Mouse (Mus musculus) forebrain, embryonic 13.5 days (tissue): ENCODE results near the gene Optn. TPM values are rescaled to one million over a fixed set of nuclear protein-coding genes. Genes with fewer than 3 reads are reported as not detected.

ENCODE experiments used
- ATAC-seq: fragments of 200-750 bp; cut with Nextera tagmentation; 2 replicates; pipeline ENCODE4 v1.8.0; 2017
- H3K27ac ChIP-seq: fragments of 300-500 bp; sonication (generic); 2 replicates; pipeline ENCODE4 v1.5.1; 2015; ENCODE audit warnings: inconsistent platforms, mild to moderate bottlenecking, moderate library complexity
- H3K27me3 ChIP-seq: fragments of 300-500 bp; sonication (generic); 2 replicates; pipeline ENCODE4 v1.6.1; 2015; ENCODE audit warnings: mild to moderate bottlenecking, inconsistent platforms
- H3K36me3 ChIP-seq: fragments of 300-500 bp; sonication (generic); 2 replicates; pipeline ENCODE4 v1.6.1; 2015; ENCODE audit warnings: mild to moderate bottlenecking, inconsistent platforms; ENCODE audit not compliant: poor library complexity, severe bottlenecking
- H3K4me1 ChIP-seq: fragments of 300-500 bp; sonication (generic); 2 replicates; pipeline ENCODE4 v1.6.1; 2015; ENCODE audit warnings: inconsistent platforms
- H3K4me2 ChIP-seq: fragments of 300-500 bp; sonication (generic); 2 replicates; pipeline ENCODE4 v1.6.1; 2015; ENCODE audit warnings: inconsistent platforms, mild to moderate bottlenecking, moderate library complexity
- H3K4me3 ChIP-seq: fragments of 300-500 bp; sonication (generic); 2 replicates; pipeline ENCODE4 v1.5.1; 2015; ENCODE audit warnings: mild to moderate bottlenecking, inconsistent platforms
- H3K9ac ChIP-seq: fragments of 300-500 bp; sonication (generic); 2 replicates; pipeline ENCODE4 v1.6.1; 2015; ENCODE audit warnings: mild to moderate bottlenecking, inconsistent platforms
- H3K9me3 ChIP-seq: fragments of 300-500 bp; sonication (generic); replicated peaks from 2 replicates; pipeline ENCODE4 v1.6.1; 2016; ENCODE audit warnings: inconsistent platforms
- WGBS: fragments of 180-500 bp; shearing (Covaris S2); methylation state at CpG from one replicate; pipeline ENCODE4 v1.1.7; 2015; 5-methylcytosine and 5-hydroxymethylcytosine counted together
- polyA plus RNA-seq: library from polyadenylated mRNA; unstranded; fragments of >200 nt; fragmentation: Nextera tagmentation; extraction: Ambion mirVana; gene quantifications from 2 replicates; pipeline ENCODE4 v1.2.1, GENCODE M21; 2015

Gene Optn
- polyA plus RNA-seq, 1 experiment from 2014 or later, result 2.8 TPM

GRCm38 (mm10) chr2:5037390-5037789 is 26.5 kb downstream of the Optn start:
- WGBS, result 24% methylated on average over 3 of the region's 3 CpGs
- ATAC-seq, result no peak
- Histone ChIP-seq H3K27me3 (no peaks in the 10 kb centered on the region), H3K9ac (no peak overlapping the region), H3K4me2 (no peak overlapping the region), H3K4me1 (peaks cover 24% of the 10 kb centered on the region), H3K27ac (no peak overlapping the region), H3K9me3 (no peaks in the 10 kb centered on the region), H3K36me3 (no peaks in the 10 kb centered on the region), H3K4me3 (no peak overlapping the region)

GRCm38 (mm10) chr2:5036411-5037076 is 27.3 kb downstream of the Optn start:
- WGBS, result 56% methylated on average over 10 of the region's 10 CpGs
- no peak for ATAC-seq

DNA sequence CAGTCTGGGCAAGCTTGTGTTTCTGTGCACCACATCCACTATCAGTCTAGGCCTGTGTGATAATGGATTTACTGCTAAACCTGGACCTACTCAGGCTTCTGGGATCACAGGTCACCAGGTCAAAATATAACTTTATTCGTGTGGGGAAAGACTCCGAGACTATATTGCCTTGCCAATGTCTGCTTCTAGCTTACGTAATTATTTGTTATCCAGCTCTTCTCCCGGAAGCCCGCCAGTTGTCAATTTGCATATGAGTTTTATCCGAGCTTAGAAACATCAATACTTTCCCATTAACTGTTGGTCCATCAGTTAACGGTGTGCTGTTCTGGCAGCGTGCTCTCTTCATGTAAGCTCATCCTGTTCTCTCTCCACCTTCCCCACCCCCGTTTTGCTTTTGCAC is 28.6 kb downstream of the Optn start:
- no peak for ATAC-seq

More at GRCm38 (mm10) chr2:5036411-5037076, 27.3 kb downstream of the Optn start:
- H3K9me3 ChIP-seq, result no peaks in the 10 kb centered on the region
- H3K36me3 ChIP-seq, result no peaks in the 10 kb centered on the region
- H3K27me3 ChIP-seq, result no peaks in the 10 kb centered on the region
- no peak overlapping the region for H3K4me2 ChIP-seq
- H3K27ac ChIP-seq, result no peak overlapping the region
- peaks cover 24% of the 10 kb centered on the region for H3K4me1 ChIP-seq
- no peak overlapping the region for H3K9ac ChIP-seq
- H3K4me3 ChIP-seq, result no peak overlapping the region

DNA sequence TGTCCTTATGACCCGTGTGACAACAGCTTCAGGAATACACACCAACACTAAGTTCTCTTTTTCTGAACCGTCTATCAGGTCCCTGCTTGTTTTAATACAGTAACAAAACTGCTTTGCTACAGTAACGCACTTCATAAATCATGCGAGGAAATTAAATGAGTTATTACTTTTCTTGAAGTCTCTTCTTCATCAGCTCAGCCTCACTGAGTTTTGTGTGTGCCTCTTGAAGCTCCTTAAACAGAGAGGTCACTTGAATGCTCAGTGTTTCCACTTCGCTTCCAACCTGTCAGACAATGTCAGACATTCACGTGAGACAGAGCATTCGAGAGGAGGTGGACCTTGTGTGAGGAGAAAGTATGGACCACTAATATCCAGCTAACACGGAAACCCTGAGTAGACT is 29.1 kb downstream of the Optn start:
- Histone ChIP-seq H3K9ac (no peak overlapping the region), H3K4me3 (no peak overlapping the region), H3K9me3 (no peaks in the 10 kb centered on the region), H3K36me3 (no peaks in the 10 kb centered on the region), H3K27me3 (no peaks in the 10 kb centered on the region), H3K4me2 (no peak overlapping the region), H3K4me1 (peaks cover 24% of the 10 kb centered on the region), H3K27ac (no peak overlapping the region)
- WGBS, result 85% methylated on average over 8 of the region's 8 CpGs
- no peak for ATAC-seq

More for the DNA sequence above, 28.6 kb downstream of the Optn start:
- no peaks in the 10 kb centered on the region for H3K36me3 ChIP-seq
- H3K9me3 ChIP-seq, result no peaks in the 10 kb centered on the region
- peaks cover 24% of the 10 kb centered on the region for H3K4me1 ChIP-seq
- H3K27me3 ChIP-seq, result no peaks in the 10 kb centered on the region
- H3K4me2 ChIP-seq, result no peak overlapping the region
- no peak overlapping the region for H3K4me3 ChIP-seq
- 83% methylated on average over 9 of the region's 9 CpGs for WGBS
- H3K27ac ChIP-seq, result no peak overlapping the region
- no peak overlapping the region for H3K9ac ChIP-seq

- no peak overlapping the region for H3K4me2 ChIP-seq
These were observed 30.1 kb downstream of the Optn start for GRCm38 (mm10) chr2:5033546-5034420.

GRCm38 (mm10) chr2:5032665-5033064 is 31.2 kb downstream of the Optn start:
- H3K4me3 ChIP-seq, result no peak overlapping the region
- WGBS, result 84% methylated on average over 5 of the region's 5 CpGs
- peaks cover 16% of the 10 kb centered on the region for H3K4me1 ChIP-seq
- no peak overlapping the region for H3K27ac ChIP-seq
- no peaks in the 10 kb centered on the region for H3K9me3 ChIP-seq
- no peak overlapping the region for H3K9ac ChIP-seq
- H3K4me2 ChIP-seq, result no peak overlapping the region
- H3K27me3 ChIP-seq, result no peaks in the 10 kb centered on the region
- no peak for ATAC-seq
- H3K36me3 ChIP-seq, result no peaks in the 10 kb centered on the region

More at GRCm38 (mm10) chr2:5033546-5034420, 30.1 kb downstream of the Optn start:
- Histone ChIP-seq H3K4me1 (peaks cover 24% of the 10 kb centered on the region), H3K4me3 (no peak overlapping the region), H3K9me3 (no peaks in the 10 kb centered on the region), H3K9ac (no peak overlapping the region), H3K27ac (no peak overlapping the region), H3K36me3 (no peaks in the 10 kb centered on the region), H3K27me3 (no peaks in the 10 kb centered on the region)
- ATAC-seq, result no peak
- 69% methylated on average over 15 of the region's 15 CpGs for WGBS

DNA sequence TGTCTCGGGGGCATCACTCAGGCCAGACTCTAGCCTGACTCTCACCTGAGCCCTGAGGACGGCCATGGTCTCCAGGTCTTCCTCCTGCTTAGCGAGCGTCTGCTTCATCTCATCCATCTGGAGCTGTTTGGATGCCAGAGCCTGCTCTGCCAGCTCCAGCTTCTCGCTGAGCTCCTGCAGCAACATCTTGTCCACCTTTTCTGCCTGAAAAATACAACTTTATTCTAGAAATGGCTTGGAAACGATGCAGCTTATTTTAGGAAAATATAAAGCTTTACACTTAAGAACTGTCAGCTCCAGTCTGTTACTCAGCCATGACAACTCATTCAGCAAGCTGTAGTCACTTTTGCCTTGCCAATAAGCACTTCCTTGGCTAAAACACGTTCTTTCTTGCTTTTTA is 32.6 kb downstream of the Optn start:
- Histone ChIP-seq H3K9ac (no peak overlapping the region), H3K9me3 (no peaks in the 10 kb centered on the region), H3K4me2 (no peak overlapping the region), H3K27ac (no peak overlapping the region), H3K27me3 (no peaks in the 10 kb centered on the region), H3K4me3 (no peak overlapping the region), H3K36me3 (no peaks in the 10 kb centered on the region), H3K4me1 (peaks cover 7% of the 10 kb centered on the region; the same call in 1 of the 2 replicates)
- ATAC-seq, result no peak
- 82% methylated on average over 7 of the region's 7 CpGs for WGBS

DNA sequence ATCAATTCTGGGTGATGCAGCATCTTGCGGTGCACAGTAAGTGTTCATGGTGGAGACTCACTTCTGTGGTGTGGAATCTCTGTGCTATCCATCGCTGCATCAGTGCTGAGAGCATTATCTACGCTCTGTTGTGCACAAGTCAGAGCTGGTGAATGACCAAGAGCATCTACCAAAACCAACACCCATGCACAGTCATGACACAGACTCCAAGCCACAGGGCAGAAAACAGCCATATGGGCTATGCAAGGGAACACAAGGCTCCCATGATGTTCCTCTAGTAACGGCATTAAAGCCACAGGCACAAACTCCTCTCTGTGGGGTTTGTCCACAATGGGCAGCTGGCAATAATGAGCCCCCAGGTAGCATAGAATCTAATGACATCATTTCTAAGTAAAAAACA is 34.0 kb downstream of the Optn start:
- 0 out of 2 replicates have a peak, but pooled peaks cover 3% of the 10 kb centered on the region for H3K4me1 ChIP-seq
- H3K4me2 ChIP-seq, result no peak overlapping the region
- no peaks in the 10 kb centered on the region for H3K36me3 ChIP-seq
- H3K27me3 ChIP-seq, result no peaks in the 10 kb centered on the region
- no peaks in the 10 kb centered on the region for H3K9me3 ChIP-seq
- H3K4me3 ChIP-seq, result no peak overlapping the region
- H3K9ac ChIP-seq, result no peak overlapping the region
- ATAC-seq, result no peak
- 85% methylated on average over 4 of the region's 4 CpGs for WGBS
- no peak overlapping the region for H3K27ac ChIP-seq

DNA sequence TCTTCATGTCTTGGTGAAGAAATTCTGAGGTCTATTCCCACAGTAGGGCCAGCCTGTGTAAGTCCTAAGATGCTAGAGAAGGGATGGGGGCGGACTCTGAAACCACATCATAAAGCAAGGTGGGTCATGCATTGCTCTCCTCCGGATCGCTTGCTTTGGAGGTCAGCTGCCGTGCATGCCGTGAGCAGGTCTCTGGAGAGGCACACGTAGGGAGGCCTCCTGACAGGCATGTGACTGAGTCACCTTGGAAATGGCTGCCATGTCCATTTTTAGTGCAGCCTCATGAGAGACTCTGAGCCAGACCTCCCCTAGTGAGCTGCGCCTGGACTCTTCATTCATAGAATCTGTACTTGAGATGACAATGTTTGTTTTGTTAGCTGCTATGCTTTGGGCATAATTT is 35.8 kb downstream of the Optn start:
- Histone ChIP-seq H3K27ac (no peak overlapping the region), H3K9me3 (no peaks in the 10 kb centered on the region), H3K27me3 (no peaks in the 10 kb centered on the region), H3K4me2 (no peak overlapping the region), H3K4me1 (0 out of 2 replicates have a peak, but pooled peaks cover 3% of the 10 kb centered on the region), H3K9ac (no peak overlapping the region), H3K4me3 (no peak overlapping the region), H3K36me3 (no peaks in the 10 kb centered on the region)
- no peak for ATAC-seq
- 86% methylated on average over 7 of the region's 7 CpGs for WGBS

DNA sequence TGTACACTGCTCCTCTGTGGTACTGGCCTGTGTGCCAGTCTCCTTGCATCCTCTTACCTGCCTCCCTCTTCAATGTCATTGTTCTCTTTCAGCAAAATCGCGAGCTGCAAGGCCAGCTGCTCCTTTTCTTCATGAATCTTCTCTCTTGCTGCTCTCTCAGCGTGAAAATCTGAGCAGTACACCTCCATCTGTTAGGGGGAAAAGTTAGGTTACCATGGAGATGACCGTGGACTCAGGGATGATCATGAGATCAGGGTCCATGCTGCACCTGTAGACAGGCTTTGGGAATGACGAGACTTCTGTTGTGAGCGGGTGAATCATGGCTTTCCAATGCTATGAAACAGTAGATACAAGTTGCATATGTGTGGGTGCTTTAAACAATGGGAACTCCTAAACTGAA is 36.8 kb downstream of the Optn start:
- Histone ChIP-seq H3K4me2 (no peak overlapping the region), H3K36me3 (no peaks in the 10 kb centered on the region), H3K4me1 (0 out of 2 replicates have a peak, but pooled peaks cover 3% of the 10 kb centered on the region), H3K27me3 (no peaks in the 10 kb centered on the region), H3K4me3 (no peak overlapping the region), H3K9ac (no peak overlapping the region), H3K27ac (no peak overlapping the region; the same call in 1 of the 2 replicates), H3K9me3 (no peaks in the 10 kb centered on the region)
- ATAC-seq, result no peak
- 59% methylated on average over 6 of the region's 6 CpGs for WGBS

DNA sequence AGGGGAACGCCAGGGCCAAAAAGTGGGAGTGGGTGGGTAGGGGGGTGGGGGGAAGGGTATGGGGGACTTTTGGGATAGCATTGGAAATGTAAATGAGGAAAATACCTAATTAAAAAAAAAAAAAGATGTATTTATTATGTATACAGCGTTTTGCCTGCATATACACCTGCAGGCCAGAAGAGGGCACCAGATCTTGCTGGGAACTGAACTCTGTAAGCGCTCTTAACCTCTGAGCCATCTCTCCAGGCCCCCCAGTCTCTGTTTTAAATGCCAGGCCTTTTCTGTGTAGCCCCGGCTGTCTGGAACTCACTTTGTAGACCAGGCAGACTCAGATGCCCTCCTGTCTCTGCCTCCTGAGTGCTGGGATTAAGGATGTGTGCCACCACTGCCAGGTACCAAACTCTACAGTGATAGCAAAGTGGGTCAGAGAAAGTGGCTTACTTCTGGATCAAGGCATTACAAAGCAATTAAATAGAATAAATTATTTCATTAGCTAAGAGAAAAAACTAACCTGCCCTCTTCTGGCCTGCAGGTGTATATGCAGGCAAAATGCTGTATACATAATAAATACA is 38.6 kb downstream of the Optn start:
- WGBS, result 39% methylated on average over 3 of the region's 4 CpGs
- H3K4me3 ChIP-seq, result no peak overlapping the region
- no peak overlapping the region for H3K4me2 ChIP-seq
- H3K4me1 ChIP-seq, result 0 out of 2 replicates have a peak, but pooled peaks cover 3% of the 10 kb centered on the region
- H3K9me3 ChIP-seq, result no peaks in the 10 kb centered on the region
- ATAC-seq, result no peak
- H3K36me3 ChIP-seq, result no peaks in the 10 kb centered on the region
- H3K27me3 ChIP-seq, result no peaks in the 10 kb centered on the region
- H3K9ac ChIP-seq, result no peak overlapping the region
- H3K27ac ChIP-seq, result no peak overlapping the region
